Mouse (Mus musculus) MEL-GATA-1-ER (cell line): ENCODE measurements around the gene Gm6904.
"Not testable (repeated sequence)": the region's sequence is repeated elsewhere in the genome, so short reads cannot be mapped to it uniquely, and the experiment has no call there.

ENCODE experiments used
- DNase-seq: peaks from one replicate; pipeline ENCODE4 v3.0.0-alpha.2; 2012; ENCODE audit warnings: low read depth; ENCODE audit errors: extremely low read depth

The Gm6904 gene

GRCm38 (mm10) chr14:59260056-59260455 is at the start of gene Gm6904:
Gm6904 (minus strand) TSS chr14:59260216.
- DNase-seq = no peak

DNA sequence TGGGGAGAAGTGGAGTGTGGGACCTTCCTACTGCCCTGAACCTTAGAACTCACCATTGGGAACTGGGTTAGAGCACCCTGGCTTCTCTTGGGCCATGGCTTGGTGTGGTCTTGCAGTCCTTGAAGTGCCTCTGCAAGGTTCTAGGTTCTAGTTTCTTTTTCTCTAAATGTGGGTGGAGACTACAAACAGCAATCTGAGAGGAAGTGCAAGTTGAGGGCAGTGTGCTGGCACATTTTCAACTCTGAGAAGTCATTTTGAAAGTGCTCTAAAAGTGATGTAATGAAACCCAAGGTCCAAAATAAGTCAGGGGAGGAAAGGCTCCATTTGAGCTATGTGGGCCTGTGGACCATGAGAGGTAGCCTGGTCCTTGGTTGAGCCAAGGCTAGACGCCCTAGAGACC is 37.4 kb upstream of the Gm6904 start, which contains the start of gene Phf11a:
Gene Phf11a (minus strand): TSS at position 132 of the 400 bp plus-strand sequence.
- DNase-seq = not testable (repeated sequence)

- not testable (repeated sequence) for DNase-seq
Measured at GRCm38 (mm10) chr14:59291769-59292168, 31.8 kb upstream of the Gm6904 start.

GRCm38 (mm10) chr14:59274961-59275360 is 14.9 kb upstream of the Gm6904 start:
- DNase-seq = not testable (repeated sequence)

- DNase-seq = not testable (repeated sequence)
Measured at GRCm38 (mm10) chr14:59255861-59256260, 4.2 kb downstream of the Gm6904 start.

GRCm38 (mm10) chr14:59250350-59250749 is 9.7 kb downstream of the Gm6904 start:
- not testable (repeated sequence) for DNase-seq

DNA sequence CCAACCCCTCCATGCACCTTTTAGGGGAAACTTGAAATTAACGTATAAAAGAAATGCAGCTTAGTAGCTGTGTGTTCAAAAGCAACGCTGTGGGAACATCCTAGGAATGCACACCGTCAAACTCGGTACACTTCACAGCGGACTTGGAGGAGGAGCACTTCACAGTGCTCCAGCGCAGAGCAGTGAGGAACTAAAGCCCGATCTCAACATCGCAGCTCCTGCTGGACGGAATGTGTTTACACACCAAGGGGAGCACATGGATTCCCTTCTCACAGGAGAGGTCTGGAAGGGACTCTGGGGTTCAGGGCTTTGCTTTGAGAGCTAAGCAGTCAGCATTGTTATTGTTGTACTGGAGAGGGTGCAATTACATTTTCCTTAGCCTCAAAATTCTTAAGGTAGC is 26.4 kb downstream of the Gm6904 start:
- DNase-seq = no peak

- peak; percentile 3 for DNase-seq
Measured at GRCm38 (mm10) chr14:59232003-59232402, 28.0 kb downstream of the Gm6904 start.

GRCm38 (mm10) chr14:59230331-59230966 is 29.6 kb downstream of the Gm6904 start:
- DNase-seq = no peak

DNA sequence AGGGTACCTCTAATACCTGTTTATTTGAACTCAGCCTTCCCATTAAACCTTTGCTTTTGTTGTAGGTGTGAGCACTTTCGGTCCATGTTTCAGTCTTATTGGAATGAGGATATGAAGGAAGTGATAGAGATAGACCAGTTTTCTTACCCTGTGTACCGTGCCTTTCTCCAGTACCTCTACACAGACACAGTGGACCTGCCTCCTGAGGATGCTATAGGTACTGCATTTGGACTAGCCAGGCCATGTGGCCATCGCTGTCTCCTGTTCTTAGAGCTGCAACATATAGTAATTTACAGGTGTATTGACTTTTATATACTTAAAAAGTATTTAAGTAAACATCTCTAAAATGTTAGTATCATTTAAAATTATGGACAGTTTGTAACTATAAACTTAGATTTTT is 30.2 kb downstream of the Gm6904 start:
- DNase-seq = no peak

GRCm38 (mm10) chr14:59226240-59226639 is 33.8 kb downstream of the Gm6904 start:
- DNase-seq = no peak

GRCm38 (mm10) chr14:59219241-59219640 is 40.8 kb downstream of the Gm6904 start:
- DNase-seq = no peak

DNA sequence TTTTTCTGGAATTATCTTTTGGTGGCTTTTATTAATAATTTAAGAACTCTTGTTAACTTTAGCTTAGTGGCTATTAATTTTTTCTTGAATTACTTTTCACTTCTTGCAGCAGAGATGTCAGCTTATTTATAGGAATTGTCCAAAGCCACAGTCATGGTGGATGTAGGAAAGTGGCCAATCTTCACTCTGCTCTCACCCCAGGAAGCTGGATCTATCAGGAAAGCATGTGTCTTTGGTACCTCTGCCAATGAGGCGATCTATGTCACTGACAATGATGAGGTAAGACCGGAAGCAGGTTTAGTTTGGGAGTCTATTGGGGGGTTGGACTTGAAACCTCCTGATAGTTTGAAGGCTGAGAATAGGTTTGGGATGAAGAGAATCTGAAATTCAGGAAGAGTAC is 50.2 kb downstream of the Gm6904 start:
- no peak for DNase-seq

GRCm38 (mm10) chr14:59209003-59209402 is 51.0 kb downstream of the Gm6904 start:
- DNase-seq = no peak

DNA sequence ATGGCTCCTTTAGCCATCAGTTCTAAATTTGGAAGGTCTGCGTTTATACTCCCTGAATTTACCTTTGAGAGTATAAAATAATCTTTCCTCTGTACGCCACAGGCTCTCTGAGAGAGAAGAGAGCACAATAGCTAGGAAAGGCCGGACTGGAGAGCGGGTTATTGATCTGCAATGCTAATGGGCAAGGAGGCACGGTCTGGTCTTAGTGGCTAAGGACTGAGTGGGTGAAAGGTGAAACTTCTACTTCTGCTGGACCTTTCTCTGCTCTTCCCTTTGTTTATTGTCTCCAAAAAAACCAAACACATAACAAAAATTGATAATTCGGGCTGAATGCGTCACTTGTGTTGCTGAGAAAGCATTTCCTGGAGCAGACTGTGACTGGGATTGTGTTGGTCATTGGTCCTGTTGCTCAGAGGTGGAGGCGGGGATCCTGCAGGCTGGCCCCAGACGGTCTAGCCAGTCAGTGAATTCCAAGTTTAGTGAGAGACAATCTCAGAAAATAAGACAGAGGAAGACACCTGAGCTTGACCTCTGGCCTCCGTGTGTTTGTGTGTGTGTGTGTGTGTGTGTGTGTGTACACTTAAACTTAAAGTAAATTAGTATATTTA is 53.9 kb downstream of the Gm6904 start:
- no peak for DNase-seq

- no peak for DNase-seq
Measured at GRCm38 (mm10) chr14:59205461-59205860, 54.6 kb downstream of the Gm6904 start.

DNA sequence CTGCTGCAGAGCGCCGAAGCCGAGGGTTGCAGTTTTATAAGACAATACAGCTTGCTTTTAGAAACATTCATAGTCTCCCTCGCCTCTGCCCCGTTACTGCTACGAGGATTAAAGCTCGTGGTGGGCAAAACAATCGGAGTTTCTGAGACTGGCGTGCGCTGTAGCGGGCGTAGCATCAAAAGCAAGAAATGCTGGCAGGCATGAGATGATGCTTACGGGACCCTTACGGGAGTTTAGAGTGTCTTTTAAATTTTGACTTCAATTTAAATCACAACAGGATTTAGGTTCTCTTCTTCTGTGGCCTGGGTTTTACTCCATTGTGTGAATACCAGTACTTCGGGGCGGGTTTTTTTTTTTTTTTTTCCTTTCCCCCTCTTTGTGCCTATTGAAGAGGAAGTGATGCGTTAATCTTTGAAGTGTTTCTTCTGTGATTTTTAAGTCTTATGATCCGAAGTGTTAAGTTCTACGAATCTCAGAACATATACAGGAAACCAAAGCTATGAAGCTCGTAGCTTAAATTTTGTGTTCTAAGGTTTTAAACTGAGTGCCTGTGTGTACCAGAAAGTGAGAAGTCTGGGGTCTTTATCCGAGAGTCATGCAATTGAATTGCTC is 58.3 kb downstream of the Gm6904 start:
- peak; percentile 22 for DNase-seq

- DNase-seq = peak; percentile 68
Measured at GRCm38 (mm10) chr14:59200711-59201603, 59.1 kb downstream of the Gm6904 start, which contains the start of gene Rcbtb1. Rcbtb1 (plus strand) TSS chr14:59201209.
